Mouse (Mus musculus) liver, embryonic 16.5 days (tissue): ENCODE measurements around the gene Plcxd3. TPM values are rescaled to one million over a fixed set of nuclear protein-coding genes. Genes with fewer than 3 reads are reported as not detected.
"Not testable (repeated sequence)": the region's sequence is repeated elsewhere in the genome, so short reads cannot be mapped to it uniquely, and the experiment has no call there.

Experiments
- ATAC-seq: fragments of 200-750 bp; cut with Nextera tagmentation; 2 replicates; pipeline ENCODE4 v1.8.0; 2017; ENCODE audit warnings: low read depth, mild to moderate bottlenecking, moderate number of reproducible peaks, moderate library complexity
- H3K27ac ChIP-seq: fragments of 300-500 bp; sonication (generic); 2 replicates; pipeline ENCODE4 v1.5.1; 2014; ENCODE audit warnings: mild to moderate bottlenecking, low read length
- H3K27me3 ChIP-seq: fragments of 300-500 bp; sonication (generic); 2 replicates; pipeline ENCODE4 v1.6.1; 2014; ENCODE audit warnings: low read depth, low read length, mixed read lengths; ENCODE audit not compliant: control insufficient read depth, insufficient read depth
- H3K36me3 ChIP-seq: fragments of 300-500 bp; sonication (generic); 2 replicates; pipeline ENCODE4 v1.6.1; 2014; ENCODE audit warnings: mild to moderate bottlenecking; ENCODE audit not compliant: control insufficient read depth, insufficient read depth
- H3K4me1 ChIP-seq: fragments of 300-500 bp; sonication (generic); 2 replicates; pipeline ENCODE4 v1.6.1; 2014; ENCODE audit warnings: low read depth, low read length, mixed read lengths; ENCODE audit not compliant: control insufficient read depth
- H3K4me2 ChIP-seq: fragments of 300-500 bp; sonication (generic); 2 replicates; pipeline ENCODE4 v1.6.1; 2014; ENCODE audit warnings: low read depth, low read length, mixed read lengths
- H3K4me3 ChIP-seq: fragments of 300-500 bp; sonication (generic); 2 replicates; pipeline ENCODE4 v1.5.1; 2014; ENCODE audit warnings: low read depth, mild to moderate bottlenecking, low read length
- H3K9ac ChIP-seq: fragments of 300-500 bp; sonication (generic); 2 replicates; pipeline ENCODE4 v1.6.1; 2014; ENCODE audit warnings: low read depth, low read length
- H3K9me3 ChIP-seq: fragments of 300-500 bp; sonication (generic); replicated peaks from 2 replicates; pipeline ENCODE4 v1.6.1; 2016; ENCODE audit warnings: low read length; ENCODE audit not compliant: control insufficient read depth
- WGBS: fragments of 180-500 bp; shearing (Covaris S2); extraction: QIAGEN DNeasy Blood & Tissue Kit; methylation state at CpG from one replicate; pipeline ENCODE4 v1.1.7; 2014; ENCODE audit not compliant: insufficient replicate concordance; 5-methylcytosine and 5-hydroxymethylcytosine counted together
- polyA plus RNA-seq: library from polyadenylated mRNA; unstranded; fragments of >200 nt; fragmentation: Nextera tagmentation; extraction: Ambion mirVana; gene quantifications from 2 replicates; pipeline ENCODE4 v1.2.1, GENCODE M21; 2015

The Plcxd3 gene
- polyA plus RNA-seq, 1 experiment from 2014 or later, result 0.11 TPM

GRCm38 (mm10) chr15:4503826-4504225, 128.5 kb downstream of the Plcxd3 start:
- no peak for ATAC-seq
- Histone ChIP-seq H3K27me3 (no peaks in the 10 kb centered on the region), H3K27ac (no peak overlapping the region), H3K9me3 (no peaks in the 10 kb centered on the region), H3K36me3 (no peaks in the 10 kb centered on the region), H3K4me3 (no peak overlapping the region), H3K9ac (no peak overlapping the region), H3K4me1 (no peaks in the 10 kb centered on the region), H3K4me2 (no peak overlapping the region)
- 54% methylated on average over 4 of the region's 4 CpGs for WGBS

GRCm38 (mm10) chr15:4514724-4515123, 139.4 kb downstream of the Plcxd3 start:
- ATAC-seq, result no peak
- Histone ChIP-seq H3K36me3 (no peaks in the 10 kb centered on the region), H3K9ac (no peak overlapping the region), H3K4me1 (no peaks in the 10 kb centered on the region), H3K27me3 (no peaks in the 10 kb centered on the region), H3K9me3 (no peaks in the 10 kb centered on the region), H3K4me3 (no peak overlapping the region), H3K4me2 (no peak overlapping the region), H3K27ac (no peak overlapping the region)
- 64% methylated on average over 1 of the region's 1 CpGs for WGBS

GRCm38 (mm10) chr15:4524598-4524997, 149.3 kb downstream of the Plcxd3 start:
- no peak overlapping the region for H3K27ac ChIP-seq

GRCm38 (mm10) chr15:4533700-4534099, 158.4 kb downstream of the Plcxd3 start:
- H3K9ac ChIP-seq, result no peak overlapping the region
- ATAC-seq, result no peak
- no peaks in the 10 kb centered on the region for H3K9me3 ChIP-seq
- 66% methylated on average over 2 of the region's 2 CpGs for WGBS
- no peaks in the 10 kb centered on the region for H3K27me3 ChIP-seq
- H3K4me2 ChIP-seq, result no peak overlapping the region
- H3K4me1 ChIP-seq, result no peaks in the 10 kb centered on the region
- no peak overlapping the region for H3K4me3 ChIP-seq
- no peaks in the 10 kb centered on the region for H3K36me3 ChIP-seq
- H3K27ac ChIP-seq, result no peak overlapping the region

More at GRCm38 (mm10) chr15:4524598-4524997, 149.3 kb downstream of the Plcxd3 start:
- Histone ChIP-seq H3K9me3 (no peaks in the 10 kb centered on the region), H3K36me3 (no peaks in the 10 kb centered on the region), H3K27me3 (no peaks in the 10 kb centered on the region), H3K4me1 (no peaks in the 10 kb centered on the region), H3K9ac (no peak overlapping the region), H3K4me2 (no peak overlapping the region), H3K4me3 (no peak overlapping the region)
- ATAC-seq, result no peak
- WGBS, result 47% methylated on average over 3 of the region's 3 CpGs

- Histone ChIP-seq H3K9me3 (no peaks in the 10 kb centered on the region), H3K9ac (no peak overlapping the region), H3K4me2 (no peak overlapping the region), H3K4me1 (no peaks in the 10 kb centered on the region), H3K27ac (no peak overlapping the region), H3K4me3 (no peak overlapping the region), H3K27me3 (no peaks in the 10 kb centered on the region), H3K36me3 (no peaks in the 10 kb centered on the region)
- WGBS, result 59% methylated on average over 5 of the region's 5 CpGs
- no peak for ATAC-seq
These were observed 183.8 kb downstream of the Plcxd3 start for GRCm38 (mm10) chr15:4559121-4559520.

GRCm38 (mm10) chr15:4561431-4561970, 186.2 kb downstream of the Plcxd3 start:
- 43% methylated on average over 6 of the region's 6 CpGs for WGBS
- Histone ChIP-seq H3K9me3 (no peaks in the 10 kb centered on the region), H3K4me2 (no peak overlapping the region), H3K4me1 (no peaks in the 10 kb centered on the region), H3K27ac (no peak overlapping the region), H3K36me3 (no peaks in the 10 kb centered on the region), H3K4me3 (no peak overlapping the region), H3K27me3 (no peaks in the 10 kb centered on the region), H3K9ac (no peak overlapping the region)
- no peak for ATAC-seq

GRCm38 (mm10) chr15:4595521-4595920, 220.2 kb downstream of the Plcxd3 start:
- H3K27me3 ChIP-seq, H3K27ac ChIP-seq, ATAC-seq, H3K9ac ChIP-seq, H3K36me3 ChIP-seq, H3K4me1 ChIP-seq, H3K9me3 ChIP-seq, H3K4me3 ChIP-seq, H3K4me2 ChIP-seq: not testable (repeated sequence)
- 73% methylated on average over 8 of the region's 8 CpGs for WGBS

GRCm38 (mm10) chr15:4598661-4599060, 223.4 kb downstream of the Plcxd3 start:
- H3K27me3 ChIP-seq, H3K4me3 ChIP-seq, ATAC-seq, H3K9me3 ChIP-seq, H3K4me2 ChIP-seq, H3K27ac ChIP-seq, H3K4me1 ChIP-seq, H3K9ac ChIP-seq, H3K36me3 ChIP-seq: not testable (repeated sequence)
- WGBS, result 58% methylated on average over 8 of the region's 8 CpGs

- not testable (repeated sequence) for H3K9ac ChIP-seq, H3K36me3 ChIP-seq, H3K4me3 ChIP-seq, H3K27me3 ChIP-seq, H3K27ac ChIP-seq, H3K4me2 ChIP-seq, H3K9me3 ChIP-seq, ATAC-seq, H3K4me1 ChIP-seq
- 77% methylated on average over 8 of the region's 8 CpGs for WGBS
These were observed 224.0 kb downstream of the Plcxd3 start for GRCm38 (mm10) chr15:4599331-4599730.
